In genomic region chr5:72891534-72891933, GRCm38 (mm10) we compare ENCODE assay signal across 8 mouse cellular contexts. TPM values are rescaled to one million over a fixed set of nuclear protein-coding genes. Genes with fewer than 3 reads are reported as not detected.
DNase-seq lines count a peak whose midpoint lies in the region; ATAC-seq lines count a peak whose summit lies in the region.

No protein-coding gene starts in this region.

- H3K9me3 ChIP-seq in hindbrain, embryonic 13.5 days: no peaks in the 10 kb centered on the region
- H3K9me3 ChIP-seq in midbrain, embryonic 15.5 days: no peaks in the 10 kb centered on the region

- DNase-seq in urinary bladder, postnatal 25 days (ENCODE audit: low spot score): peak; percentile 56
- DNase-seq in urinary bladder, postnatal 10 days (ENCODE audit: low spot score): no peak
- DNase-seq in cerebellum, adult 11 months: peak; percentile 35
- peak; percentile 23 to 29 for DNase-seq in frontal cortex, postnatal 25 days (ENCODE audit: low spot score in 2 of 2)
- peak; percentile 58 for DNase-seq in liver
- peak; percentile 69 for DNase-seq in thymus, postnatal 0 days (ENCODE audit: low spot score)

- 5% methylated on average over 12 of the region's 12 CpGs for WGBS in hindbrain, embryonic 13.5 days
- WGBS in midbrain, embryonic 15.5 days: 5% methylated on average over 12 of the region's 12 CpGs

- 0 out of 2 replicates have a peak, but pooled peaks have one; percentile 39 for ATAC-seq in hindbrain, embryonic 13.5 days (ENCODE audit: low FRiP score)
- ATAC-seq in midbrain, embryonic 15.5 days (replicated peaks): 0 out of 2 replicates have a peak, but pooled peaks have one; percentile 42

- H3K27ac ChIP-seq in hindbrain, embryonic 13.5 days: no peak overlapping the region
- no peak overlapping the region for H3K27ac ChIP-seq in midbrain, embryonic 15.5 days

- H3K27me3 ChIP-seq in hindbrain, embryonic 13.5 days: no peaks in the 10 kb centered on the region
- no peaks in the 10 kb centered on the region for H3K27me3 ChIP-seq in midbrain, embryonic 15.5 days (replicated peaks)

- no peak overlapping the region for H3K4me2 ChIP-seq in hindbrain, embryonic 13.5 days
- peak overlapping the region; percentile 28; the same call in 1 of the 2 replicates for H3K4me2 ChIP-seq in midbrain, embryonic 15.5 days

- no peaks in the 10 kb centered on the region for H3K36me3 ChIP-seq in hindbrain, embryonic 13.5 days
- H3K36me3 ChIP-seq in midbrain, embryonic 15.5 days (replicated peaks): no peaks in the 10 kb centered on the region

- no peak overlapping the region for H3K4me3 ChIP-seq in hindbrain, embryonic 13.5 days
- no peak overlapping the region for H3K4me3 ChIP-seq in midbrain, embryonic 15.5 days

- H3K9ac ChIP-seq in hindbrain, embryonic 13.5 days: no peak overlapping the region
- no peak overlapping the region for H3K9ac ChIP-seq in midbrain, embryonic 15.5 days

- no peaks in the 10 kb centered on the region for H3K4me1 ChIP-seq in hindbrain, embryonic 13.5 days (replicated peaks)
- H3K4me1 ChIP-seq in midbrain, embryonic 15.5 days: no peaks in the 10 kb centered on the region

RNA-seq across cellular contexts. Expression of gene Slain2, which starts 22.6 kb away (rescaled TPM):
- polyA plus RNA-seq in hindbrain, embryonic 13.5 days (2015; fragmentation: Nextera tagmentation; extraction: Ambion mirVana): 15.7 and 17.4 TPM in 2 replicates
- 16.8 and 18.1 TPM in 2 replicates for polyA plus RNA-seq in midbrain, embryonic 15.5 days (2015; fragmentation: Nextera tagmentation; extraction: Ambion mirVana)
- polyA plus RNA-seq in thymus, postnatal 0 days (2015; fragmentation: Nextera tagmentation; extraction: Ambion mirVana): 10.8 and 11.8 TPM in 2 replicates

RNA-seq across cellular contexts. Expression of gene Tec, which starts 23.3 kb away (rescaled TPM):
- polyA plus RNA-seq in hindbrain, embryonic 13.5 days (2015; fragmentation: Nextera tagmentation; extraction: Ambion mirVana): 7.0 and 9.8 TPM in 2 replicates
- 5.8 and 6.4 TPM in 2 replicates for polyA plus RNA-seq in midbrain, embryonic 15.5 days (2015; fragmentation: Nextera tagmentation; extraction: Ambion mirVana)
- 25.2 and 25.8 TPM in 2 replicates for polyA plus RNA-seq in thymus, postnatal 0 days (2015; fragmentation: Nextera tagmentation; extraction: Ambion mirVana)
